Mouse (Mus musculus): ENCODE results near the gene Jag2. TPM values are rescaled to one million over a fixed set of nuclear protein-coding genes. Genes with fewer than 3 reads are reported as not detected.

Gene Jag2
- polyA plus RNA-seq, 1 experiment from 2014 or later, result 3.8 TPM

DNA sequence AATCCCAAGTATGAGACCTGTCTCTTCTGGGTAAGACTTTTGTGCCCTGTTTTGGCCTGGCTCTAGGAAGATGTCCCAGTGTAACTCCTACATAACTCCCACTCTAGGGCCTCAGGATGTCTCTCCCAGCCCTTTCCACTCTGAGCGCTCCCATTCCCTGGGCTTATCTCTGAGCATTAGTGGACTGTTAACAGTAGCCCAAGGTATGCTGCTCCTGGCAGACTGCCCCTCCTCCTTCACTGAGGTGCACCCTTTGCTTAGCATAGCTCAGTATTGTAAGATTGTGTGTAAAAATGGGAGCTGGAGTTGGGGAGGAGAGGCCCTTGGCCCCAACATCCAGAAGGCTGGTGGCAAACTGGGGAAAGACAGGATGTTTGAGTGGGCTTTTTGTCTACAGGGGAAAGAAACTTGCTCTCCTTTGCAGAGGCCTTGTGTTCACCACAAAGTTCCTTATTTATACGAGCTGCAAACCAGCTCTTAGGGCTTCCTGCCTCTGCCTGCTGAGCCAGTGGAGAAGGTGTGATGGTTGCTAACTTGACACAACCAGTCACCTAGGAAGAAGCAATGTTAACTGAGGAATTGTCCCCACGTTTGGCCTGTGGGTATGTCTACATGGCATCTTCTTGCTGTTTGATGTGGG is 23.5 kb upstream of the Jag2 start:
- no peak overlapping the region for H3K4me3 ChIP-seq
- H3K9me3 ChIP-seq, result no peaks in the 10 kb centered on the region
- H3K27me3 ChIP-seq (ENCODE audit: poor library complexity, severe bottlenecking), result peaks cover 11% of the 10 kb centered on the region; the same call in 1 of the 2 replicates
- DNase-seq (ENCODE audit: extremely low spot score, low spot score), result no peak
- H3K27ac ChIP-seq, result 0 out of 2 replicates have a peak overlapping the region, but pooled peaks have one; percentile 48
- peaks cover 44% of the 10 kb centered on the region for H3K4me1 ChIP-seq
- peaks cover 16% of the 10 kb centered on the region for H3K36me3 ChIP-seq (replicated peaks)
- 79% methylated on average over 3 of the region's 3 CpGs for WGBS

GRCm38 (mm10) chr12:112952433-112952832 is 22.9 kb upstream of the Jag2 start:
- Histone ChIP-seq H3K27me3 (ENCODE audit: poor library complexity, severe bottlenecking) (peaks cover 11% of the 10 kb centered on the region; the same call in 1 of the 2 replicates), H3K4me1 (peaks cover 49% of the 10 kb centered on the region), H3K27ac (0 out of 2 replicates have a peak overlapping the region, but pooled peaks have one; percentile 48), H3K9me3 (no peaks in the 10 kb centered on the region), H3K36me3 (replicated peaks) (peaks cover 11% of the 10 kb centered on the region), H3K4me3 (no peak overlapping the region)
- 84% methylated on average over 8 of the region's 8 CpGs for WGBS
- no peak for DNase-seq (ENCODE audit: extremely low spot score, low spot score)

DNA sequence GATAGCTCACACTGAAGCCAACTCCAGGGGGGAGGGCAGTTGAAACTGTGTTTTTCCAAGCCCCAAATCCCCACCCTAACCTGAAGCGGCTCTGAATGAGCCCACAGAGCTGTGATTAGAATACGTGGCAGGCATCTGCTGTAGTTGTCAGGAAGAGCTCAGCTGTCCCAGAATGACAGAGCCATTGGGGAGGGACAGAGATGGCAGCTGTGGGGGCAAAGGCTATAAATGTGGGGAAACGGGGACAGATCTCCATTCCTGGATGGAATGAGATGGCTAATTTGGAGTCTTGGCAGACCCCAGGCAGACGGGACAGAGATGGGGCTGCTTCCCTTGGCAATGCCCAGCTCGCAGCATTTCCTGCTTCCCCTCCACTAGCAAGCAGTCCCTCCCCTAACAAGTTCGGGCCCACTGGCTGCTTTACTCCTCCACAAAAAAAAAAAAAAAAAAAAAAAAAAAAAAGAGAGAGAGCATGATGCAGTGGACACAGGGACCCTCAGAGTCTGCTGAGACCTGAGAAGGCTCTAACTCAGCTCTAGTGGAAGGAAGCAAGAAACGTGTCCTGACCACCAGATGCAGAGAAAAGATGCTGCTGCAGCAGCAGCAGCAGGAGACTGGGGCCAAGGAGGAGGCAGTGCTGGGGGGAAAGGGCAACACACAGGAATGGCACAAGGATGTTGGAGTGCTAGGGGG is 21.7 kb upstream of the Jag2 start:
- DNase-seq (ENCODE audit: extremely low spot score, low spot score), result no peak
- no peaks in the 10 kb centered on the region for H3K9me3 ChIP-seq
- 31% methylated on average over 7 of the region's 7 CpGs for WGBS
- peaks cover 16% of the 10 kb centered on the region for H3K27me3 ChIP-seq (ENCODE audit: poor library complexity, severe bottlenecking)
- peak overlapping the region; percentile 96 for H3K27ac ChIP-seq
- H3K4me1 ChIP-seq, result peaks cover 52% of the 10 kb centered on the region
- H3K4me3 ChIP-seq, result peak overlapping the region; percentile 75
- 0 out of 2 replicates have a peak, but pooled peaks cover 3% of the 10 kb centered on the region for H3K36me3 ChIP-seq (replicated peaks)

DNA sequence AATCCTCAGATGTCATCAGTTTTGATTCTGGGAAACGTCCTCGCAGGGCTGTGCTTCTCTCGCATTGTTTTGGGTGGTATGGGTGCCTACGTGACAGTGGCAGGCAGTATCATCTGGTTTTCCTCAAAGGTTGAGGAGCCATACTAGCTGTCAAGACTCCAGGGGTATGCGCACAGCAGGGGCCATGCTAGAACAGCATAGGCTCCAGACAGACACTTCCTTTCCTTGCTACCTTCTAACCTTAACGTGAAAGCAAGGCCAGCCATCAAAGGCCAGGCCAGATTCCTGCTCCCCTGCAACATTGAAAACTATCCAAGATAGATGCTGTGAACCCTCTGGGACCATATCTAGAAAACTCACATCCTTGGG is 21.2 kb upstream of the Jag2 start:
- Histone ChIP-seq H3K9me3 (no peaks in the 10 kb centered on the region), H3K27ac (peak overlapping the region; percentile 96), H3K36me3 (replicated peaks) (0 out of 2 replicates have a peak, but pooled peaks cover 3% of the 10 kb centered on the region), H3K4me1 (peaks cover 52% of the 10 kb centered on the region), H3K27me3 (ENCODE audit: poor library complexity, severe bottlenecking) (peaks cover 16% of the 10 kb centered on the region), H3K4me3 (peak overlapping the region; percentile 75)
- 9% methylated on average over 6 of the region's 6 CpGs for WGBS
- DNase-seq (ENCODE audit: extremely low spot score, low spot score), result no peak

DNA sequence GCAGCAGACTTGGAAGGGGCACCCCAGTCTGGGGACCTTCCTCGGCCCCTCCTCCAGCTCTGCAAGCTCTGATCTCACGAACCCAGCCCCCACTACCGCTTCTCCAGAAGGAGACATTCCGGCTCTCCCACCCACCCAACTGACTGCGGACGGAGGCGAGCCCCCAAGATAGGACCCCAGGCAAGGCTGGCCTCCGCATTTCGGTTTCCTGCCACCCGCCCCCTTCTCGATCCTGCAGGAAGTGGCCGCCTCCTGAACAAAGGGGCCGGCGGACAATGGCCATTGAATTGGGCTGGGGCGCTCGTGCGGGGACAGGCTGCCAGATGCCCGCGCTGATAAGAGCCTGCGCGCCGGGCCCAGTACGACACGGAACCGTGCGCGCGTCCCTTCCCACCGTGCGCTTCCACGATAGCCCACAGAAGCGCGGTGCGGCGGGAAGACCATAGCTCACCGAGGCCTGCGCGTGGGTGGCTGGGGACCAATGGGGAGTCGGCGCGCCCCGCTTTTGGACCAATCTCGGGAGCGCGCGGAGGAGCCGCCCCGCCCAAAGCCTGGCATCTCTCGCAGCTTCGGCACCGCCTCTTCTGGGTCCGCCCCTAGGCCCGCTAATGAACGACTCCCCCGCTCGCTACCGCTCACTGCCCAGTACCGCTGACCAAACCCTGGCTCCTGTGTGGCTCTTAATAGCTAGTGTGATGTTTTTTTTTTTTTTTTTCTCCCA is 20.6 kb upstream of the Jag2 start:
- peaks cover 16% of the 10 kb centered on the region for H3K27me3 ChIP-seq (ENCODE audit: poor library complexity, severe bottlenecking)
- H3K36me3 ChIP-seq (replicated peaks), result 0 out of 2 replicates have a peak, but pooled peaks cover 3% of the 10 kb centered on the region
- DNase-seq (ENCODE audit: extremely low spot score, low spot score), result peak; percentile 89
- no peaks in the 10 kb centered on the region for H3K9me3 ChIP-seq
- H3K4me1 ChIP-seq, result peaks cover 52% of the 10 kb centered on the region
- peak overlapping the region; percentile 96 for H3K27ac ChIP-seq
- H3K4me3 ChIP-seq, result peak overlapping the region; percentile 75
- WGBS, result under 1% methylated on average over 58 of the region's 58 CpGs

- H3K27ac ChIP-seq, result peak overlapping the region; percentile 58
- peaks cover 52% of the 10 kb centered on the region for H3K4me1 ChIP-seq
- DNase-seq (ENCODE audit: extremely low spot score, low spot score), result no peak
- H3K36me3 ChIP-seq (replicated peaks), result no peaks in the 10 kb centered on the region
- 25% methylated on average over 4 of the region's 4 CpGs for WGBS
- no peak overlapping the region for H3K4me3 ChIP-seq
- H3K9me3 ChIP-seq, result no peaks in the 10 kb centered on the region
- peaks cover 30% of the 10 kb centered on the region for H3K27me3 ChIP-seq (ENCODE audit: poor library complexity, severe bottlenecking)
These were observed 17.7 kb upstream of the Jag2 start for GRCm38 (mm10) chr12:112947307-112947706.

- peaks cover 52% of the 10 kb centered on the region for H3K4me1 ChIP-seq
- 74% methylated on average over 2 of the region's 2 CpGs for WGBS
- H3K36me3 ChIP-seq (replicated peaks), result no peaks in the 10 kb centered on the region
- H3K9me3 ChIP-seq, result no peaks in the 10 kb centered on the region
- no peak for DNase-seq (ENCODE audit: extremely low spot score, low spot score)
- no peak overlapping the region for H3K27ac ChIP-seq
- H3K4me3 ChIP-seq, result no peak overlapping the region
- H3K27me3 ChIP-seq (ENCODE audit: poor library complexity, severe bottlenecking), result peaks cover 23% of the 10 kb centered on the region
These were observed 14.1 kb upstream of the Jag2 start for GRCm38 (mm10) chr12:112943669-112944068.

DNA sequence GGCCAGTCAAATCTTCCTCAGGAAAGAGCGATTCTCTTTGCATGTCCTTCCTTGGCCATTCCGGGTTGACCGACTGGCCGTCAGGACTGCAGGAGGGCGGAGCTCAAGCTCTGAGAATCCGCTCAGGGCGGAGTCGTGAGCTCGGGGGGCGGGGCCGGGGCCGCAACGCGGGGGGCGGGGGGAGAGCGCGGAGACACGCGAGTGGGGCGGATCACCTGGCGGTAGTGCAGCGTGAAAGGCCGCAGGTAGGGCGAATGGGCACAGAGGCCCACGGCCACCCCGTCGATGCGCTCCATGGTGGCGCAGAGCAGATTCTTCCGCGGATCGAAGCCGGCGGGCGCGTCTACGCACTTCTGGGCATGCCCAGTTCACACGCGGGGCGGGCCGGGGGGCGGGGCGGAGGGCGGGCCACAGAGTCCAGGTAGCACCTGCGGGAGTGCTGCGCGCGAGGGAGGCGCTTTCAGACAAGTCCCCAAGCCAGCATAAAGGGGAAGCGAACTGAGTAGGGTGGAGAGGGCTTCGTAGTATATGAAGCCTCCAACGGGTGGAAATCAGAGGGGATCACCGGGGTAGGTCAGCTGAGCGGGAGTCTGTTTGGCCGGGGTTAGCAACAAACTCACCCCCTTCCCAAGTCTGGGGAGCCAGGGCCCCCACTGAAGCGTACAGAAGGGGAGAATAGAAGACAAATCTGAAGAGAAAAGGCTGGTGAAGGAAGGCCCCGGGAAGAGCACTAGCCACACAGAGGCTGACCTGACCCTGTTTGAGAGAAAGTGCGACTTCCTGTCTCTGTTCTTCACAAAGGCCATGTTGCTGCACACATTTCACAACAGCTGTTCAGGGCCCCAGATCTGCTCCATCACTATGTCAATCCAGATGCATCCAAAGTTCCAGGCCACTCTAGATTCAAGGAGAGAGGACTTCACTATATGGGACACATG is 12.5 kb upstream of the Jag2 start, which contains the start of gene Nudt14:
TSS of gene Nudt14 (minus strand) at position 349 of the 938 bp plus-strand sequence.
- H3K27ac ChIP-seq, result peak within 1 kb of the TSS; percentile 96
- no peaks in the 10 kb centered on the region for H3K9me3 ChIP-seq
- WGBS, result 2% methylated on average over 58 of the region's 58 CpGs
- no peaks in the 10 kb centered on the region; the same call in 1 of the 2 replicates for H3K36me3 ChIP-seq (replicated peaks)
- peaks cover 51% of the 10 kb centered on the region for H3K4me1 ChIP-seq
- peak within 1 kb of the TSS; percentile 88 for H3K4me3 ChIP-seq
- peak; percentile 79 for DNase-seq (ENCODE audit: extremely low spot score, low spot score)
- peaks cover 23% of the 10 kb centered on the region for H3K27me3 ChIP-seq (ENCODE audit: poor library complexity, severe bottlenecking)

DNA sequence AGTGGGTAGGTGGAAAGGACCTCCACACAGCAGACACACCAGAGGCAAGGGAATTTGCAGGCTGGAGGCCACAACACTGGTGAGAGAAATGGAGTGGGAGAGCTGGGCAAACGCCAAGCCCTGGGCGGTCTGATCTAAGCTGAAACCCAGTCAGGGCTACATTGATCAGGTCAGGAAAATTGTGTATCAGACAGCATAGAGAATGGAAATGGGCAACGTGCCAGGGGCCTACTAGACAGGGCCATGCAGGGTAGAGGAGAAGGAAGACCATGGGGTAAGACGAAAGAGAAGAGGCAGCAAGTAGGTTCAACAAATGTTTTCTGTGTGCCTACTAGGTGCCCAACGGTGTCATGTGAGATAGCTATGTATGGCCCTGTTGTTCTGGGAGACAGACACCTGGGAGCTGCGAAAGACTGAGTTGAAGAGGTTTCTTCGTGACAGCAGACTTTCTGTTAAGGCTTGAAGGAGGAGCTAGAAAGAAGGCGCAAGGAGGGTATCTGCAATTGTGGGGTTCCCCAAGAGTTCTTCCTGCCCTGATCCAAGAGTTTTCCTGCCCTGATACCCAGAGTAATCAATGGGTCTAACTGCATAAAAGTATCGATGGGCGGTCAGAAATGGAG is 11.7 kb upstream of the Jag2 start:
- Histone ChIP-seq H3K36me3 (replicated peaks) (no peaks in the 10 kb centered on the region; the same call in 1 of the 2 replicates), H3K9me3 (no peaks in the 10 kb centered on the region), H3K4me3 (peak overlapping the region; percentile 88), H3K4me1 (peaks cover 51% of the 10 kb centered on the region), H3K27me3 (ENCODE audit: poor library complexity, severe bottlenecking) (peaks cover 18% of the 10 kb centered on the region), H3K27ac (peak overlapping the region; percentile 96)
- DNase-seq (ENCODE audit: extremely low spot score, low spot score), result no peak
- WGBS, result 45% methylated on average over 10 of the region's 10 CpGs

GRCm38 (mm10) chr12:112940710-112941109 is 11.1 kb upstream of the Jag2 start:
- WGBS, result 83% methylated on average over 9 of the region's 9 CpGs
- Histone ChIP-seq H3K9me3 (no peaks in the 10 kb centered on the region), H3K36me3 (replicated peaks) (no peaks in the 10 kb centered on the region; the same call in 1 of the 2 replicates), H3K4me1 (peaks cover 51% of the 10 kb centered on the region), H3K27me3 (ENCODE audit: poor library complexity, severe bottlenecking) (peaks cover 18% of the 10 kb centered on the region), H3K4me3 (peak overlapping the region; percentile 88), H3K27ac (no peak overlapping the region)
- DNase-seq (ENCODE audit: extremely low spot score, low spot score), result no peak

- DNase-seq (ENCODE audit: extremely low spot score, low spot score), result no peak
- Histone ChIP-seq H3K27ac (peak overlapping the region; percentile 22; the same call in 1 of the 2 replicates), H3K9me3 (no peaks in the 10 kb centered on the region), H3K36me3 (replicated peaks) (no peaks in the 10 kb centered on the region; the same call in 1 of the 2 replicates), H3K27me3 (ENCODE audit: poor library complexity, severe bottlenecking) (peaks cover 18% of the 10 kb centered on the region), H3K4me3 (no peak overlapping the region), H3K4me1 (peaks cover 51% of the 10 kb centered on the region)
- WGBS, result 96% methylated on average over 4 of the region's 4 CpGs
These were observed 10.7 kb upstream of the Jag2 start for GRCm38 (mm10) chr12:112940238-112940637.

All from forebrain, embryonic 10.5 days (tissue).